Mouse (Mus musculus) liver, postnatal 0 days (tissue): ENCODE results near the gene Lhfpl5.

ENCODE experiments used
- CTCF ChIP-seq: sonication (generic); IDR thresholded peaks from 2 replicates; pipeline ENCODE4 v1.5.1; 2016; ENCODE audit warnings: antibody characterized with exemption, low read depth
- EP300 ChIP-seq: IDR thresholded peaks from 2 replicates; pipeline ENCODE4 v1.6.1; 2016; ENCODE audit warnings: antibody characterized with exemption, low read depth, mild to moderate bottlenecking

DNA sequence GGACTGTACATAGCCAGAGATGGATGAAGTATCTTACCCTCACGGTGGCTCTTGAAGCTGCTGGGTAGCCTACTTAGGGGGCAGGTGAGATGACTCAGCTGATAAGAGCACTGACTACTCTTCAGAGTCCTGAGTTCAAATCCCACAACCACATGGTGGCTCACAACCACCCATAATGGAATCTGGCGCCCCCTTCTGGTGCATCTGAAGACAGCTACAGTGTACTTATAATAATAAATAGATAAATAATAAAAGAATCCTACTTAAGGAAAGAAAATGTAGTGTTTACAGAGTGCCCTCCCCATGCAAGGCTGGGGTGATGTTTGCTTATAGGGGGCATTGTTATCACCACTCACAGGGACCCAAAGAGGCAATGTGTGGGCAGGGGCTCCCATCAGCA, 5.6 kb downstream of the Lhfpl5 start:
- no peak for TF ChIP-seq CTCF
- no peak for TF ChIP-seq EP300
